Mouse (Mus musculus): ENCODE data around the gene Lman1l. TPM values are rescaled to one million over a fixed set of nuclear protein-coding genes. Genes with fewer than 3 reads are reported as not detected.

The Lman1l gene
- polyA plus RNA-seq, 1 experiment = 0.09 TPM

GRCm38 (mm10) chr9:57602098-57602497, 18.5 kb downstream of the Lman1l start:
- Histone ChIP-seq H3K4me1 (ENCODE audit: control insufficient read depth, insufficient read depth, insufficient read length) (peaks cover 3% of the 10 kb centered on the region; the same call in 1 of the 2 replicates), H3K36me3 (ENCODE audit: control insufficient read depth, insufficient read depth, low read length) (no peaks in the 10 kb centered on the region), H3K4me3 (ENCODE audit: extremely low read depth, insufficient read depth, insufficient read length) (no peak overlapping the region), H3K27me3 (ENCODE audit: control insufficient read depth, insufficient read depth, low read length) (peaks cover 3% of the 10 kb centered on the region), H3K27ac (ENCODE audit: insufficient read depth, low read length) (no peak overlapping the region)
- WGBS = 75% methylated on average over 8 of the region's 8 CpGs
- TF ChIP-seq CTCF (IDR thresholded peaks at IDR 0.05; ENCODE audit: extremely low read depth, insufficient read depth, insufficient read length, insufficient replicate concordance) = no peak
- no peak for TF ChIP-seq POLR2A (IDR thresholded peaks at IDR 0.05; ENCODE audit: low read depth, low read length)
- DNase-seq (ENCODE audit: low read depth in 1 of 2, low spot score in 2 of 2) = no peak

GRCm38 (mm10) chr9:57601353-57601706, 19.2 kb downstream of the Lman1l start:
- no peak overlapping the region for H3K4me3 ChIP-seq (ENCODE audit: extremely low read depth, insufficient read depth, insufficient read length)
- peaks cover 3% of the 10 kb centered on the region for H3K27me3 ChIP-seq (ENCODE audit: control insufficient read depth, insufficient read depth, low read length)
- H3K4me1 ChIP-seq (ENCODE audit: control insufficient read depth, insufficient read depth, insufficient read length) = no peaks in the 10 kb centered on the region
- 53% methylated on average over 2 of the region's 2 CpGs for WGBS
- DNase-seq (ENCODE audit: low read depth in 1 of 2, low spot score in 2 of 2) = no peak
- no peaks in the 10 kb centered on the region; the same call in 1 of the 2 replicates for H3K36me3 ChIP-seq (ENCODE audit: control insufficient read depth, insufficient read depth, low read length)
- no peak for TF ChIP-seq POLR2A (IDR thresholded peaks at IDR 0.05; ENCODE audit: low read depth, low read length)
- TF ChIP-seq CTCF (IDR thresholded peaks at IDR 0.05; ENCODE audit: extremely low read depth, insufficient read depth, insufficient read length, insufficient replicate concordance) = no peak
- H3K27ac ChIP-seq (ENCODE audit: insufficient read depth, low read length) = no peak overlapping the region

- no peak for TF ChIP-seq POLR2A (IDR thresholded peaks at IDR 0.05; ENCODE audit: low read depth, low read length)
- no peak for TF ChIP-seq CTCF (IDR thresholded peaks at IDR 0.05; ENCODE audit: extremely low read depth, insufficient read depth, insufficient read length, insufficient replicate concordance)
- peaks cover 1% of the 10 kb centered on the region; the same call in 1 of the 2 replicates for H3K27me3 ChIP-seq (ENCODE audit: control insufficient read depth, insufficient read depth, low read length)
- no peak overlapping the region for H3K27ac ChIP-seq (ENCODE audit: insufficient read depth, low read length)
- H3K4me1 ChIP-seq (ENCODE audit: control insufficient read depth, insufficient read depth, insufficient read length) = no peaks in the 10 kb centered on the region
- no peaks in the 10 kb centered on the region; the same call in 1 of the 2 replicates for H3K36me3 ChIP-seq (ENCODE audit: control insufficient read depth, insufficient read depth, low read length)
- no peak for DNase-seq (ENCODE audit: low read depth in 1 of 2, low spot score in 2 of 2)
- WGBS = 33% methylated on average over 3 of the region's 3 CpGs
- H3K4me3 ChIP-seq (ENCODE audit: extremely low read depth, insufficient read depth, insufficient read length) = no peak overlapping the region
Observed at GRCm38 (mm10) chr9:57600620-57601352, 19.8 kb downstream of the Lman1l start.

GRCm38 (mm10) chr9:57598851-57599563, 21.6 kb downstream of the Lman1l start:
- no peak overlapping the region for H3K4me3 ChIP-seq (ENCODE audit: extremely low read depth, insufficient read depth, insufficient read length)
- H3K27ac ChIP-seq (ENCODE audit: insufficient read depth, low read length) = no peak overlapping the region
- H3K27me3 ChIP-seq (ENCODE audit: control insufficient read depth, insufficient read depth, low read length) = no peaks in the 10 kb centered on the region
- no peaks in the 10 kb centered on the region for H3K4me1 ChIP-seq (ENCODE audit: control insufficient read depth, insufficient read depth, insufficient read length)
- 85% methylated on average over 8 of the region's 8 CpGs for WGBS
- H3K36me3 ChIP-seq (ENCODE audit: control insufficient read depth, insufficient read depth, low read length) = peaks cover 11% of the 10 kb centered on the region
- DNase-seq (ENCODE audit: low read depth in 1 of 2, low spot score in 2 of 2) = no peak
- no peak for TF ChIP-seq POLR2A (IDR thresholded peaks at IDR 0.05; ENCODE audit: low read depth, low read length)

- Histone ChIP-seq H3K27ac (ENCODE audit: insufficient read depth, low read length) (no peak overlapping the region), H3K4me1 (ENCODE audit: control insufficient read depth, insufficient read depth, insufficient read length) (no peaks in the 10 kb centered on the region), H3K4me3 (ENCODE audit: extremely low read depth, insufficient read depth, insufficient read length) (no peak overlapping the region), H3K27me3 (ENCODE audit: control insufficient read depth, insufficient read depth, low read length) (no peaks in the 10 kb centered on the region), H3K36me3 (ENCODE audit: control insufficient read depth, insufficient read depth, low read length) (peaks cover 16% of the 10 kb centered on the region)
- WGBS = 78% methylated on average over 4 of the region's 4 CpGs
- TF ChIP-seq POLR2A (IDR thresholded peaks at IDR 0.05; ENCODE audit: low read depth, low read length) (no peak), CTCF (IDR thresholded peaks at IDR 0.05; ENCODE audit: extremely low read depth, insufficient read depth, insufficient read length, insufficient replicate concordance) (no peak)
- DNase-seq (ENCODE audit: low read depth in 1 of 2, low spot score in 2 of 2) = no peak
Observed at GRCm38 (mm10) chr9:57597929-57598382, 22.6 kb downstream of the Lman1l start.

- Histone ChIP-seq H3K27ac (ENCODE audit: insufficient read depth, low read length) (no peak overlapping the region), H3K36me3 (ENCODE audit: control insufficient read depth, insufficient read depth, low read length) (peaks cover 22% of the 10 kb centered on the region), H3K4me3 (ENCODE audit: extremely low read depth, insufficient read depth, insufficient read length) (no peak overlapping the region), H3K27me3 (ENCODE audit: control insufficient read depth, insufficient read depth, low read length) (no peaks in the 10 kb centered on the region), H3K4me1 (ENCODE audit: control insufficient read depth, insufficient read depth, insufficient read length) (no peaks in the 10 kb centered on the region)
- 87% methylated on average over 8 of the region's 8 CpGs for WGBS
- no peak for DNase-seq (ENCODE audit: low read depth in 1 of 2, low spot score in 2 of 2)
- TF ChIP-seq POLR2A (IDR thresholded peaks at IDR 0.05; ENCODE audit: low read depth, low read length) (no peak), CTCF (IDR thresholded peaks at IDR 0.05; ENCODE audit: extremely low read depth, insufficient read depth, insufficient read length, insufficient replicate concordance) (no peak)
Observed at GRCm38 (mm10) chr9:57597265-57597664, 23.3 kb downstream of the Lman1l start.

- Histone ChIP-seq H3K27me3 (ENCODE audit: control insufficient read depth, insufficient read depth, low read length) (no peaks in the 10 kb centered on the region), H3K27ac (ENCODE audit: insufficient read depth, low read length) (no peak overlapping the region), H3K36me3 (ENCODE audit: control insufficient read depth, insufficient read depth, low read length) (peaks cover 30% of the 10 kb centered on the region), H3K4me3 (ENCODE audit: extremely low read depth, insufficient read depth, insufficient read length) (no peak overlapping the region), H3K4me1 (ENCODE audit: control insufficient read depth, insufficient read depth, insufficient read length) (peaks cover under 1% of the 10 kb centered on the region; the same call in 1 of the 2 replicates)
- WGBS = 89% methylated on average over 9 of the region's 9 CpGs
- DNase-seq (ENCODE audit: low read depth in 1 of 2, low spot score in 2 of 2) = no peak
- TF ChIP-seq POLR2A (IDR thresholded peaks at IDR 0.05; ENCODE audit: low read depth, low read length) (no peak), CTCF (IDR thresholded peaks at IDR 0.05; ENCODE audit: extremely low read depth, insufficient read depth, insufficient read length, insufficient replicate concordance) (no peak)
Observed at GRCm38 (mm10) chr9:57594174-57594509, 26.4 kb downstream of the Lman1l start.
